ENCODE assay signal across 8 mouse cellular contexts in the genomic region with DNA sequence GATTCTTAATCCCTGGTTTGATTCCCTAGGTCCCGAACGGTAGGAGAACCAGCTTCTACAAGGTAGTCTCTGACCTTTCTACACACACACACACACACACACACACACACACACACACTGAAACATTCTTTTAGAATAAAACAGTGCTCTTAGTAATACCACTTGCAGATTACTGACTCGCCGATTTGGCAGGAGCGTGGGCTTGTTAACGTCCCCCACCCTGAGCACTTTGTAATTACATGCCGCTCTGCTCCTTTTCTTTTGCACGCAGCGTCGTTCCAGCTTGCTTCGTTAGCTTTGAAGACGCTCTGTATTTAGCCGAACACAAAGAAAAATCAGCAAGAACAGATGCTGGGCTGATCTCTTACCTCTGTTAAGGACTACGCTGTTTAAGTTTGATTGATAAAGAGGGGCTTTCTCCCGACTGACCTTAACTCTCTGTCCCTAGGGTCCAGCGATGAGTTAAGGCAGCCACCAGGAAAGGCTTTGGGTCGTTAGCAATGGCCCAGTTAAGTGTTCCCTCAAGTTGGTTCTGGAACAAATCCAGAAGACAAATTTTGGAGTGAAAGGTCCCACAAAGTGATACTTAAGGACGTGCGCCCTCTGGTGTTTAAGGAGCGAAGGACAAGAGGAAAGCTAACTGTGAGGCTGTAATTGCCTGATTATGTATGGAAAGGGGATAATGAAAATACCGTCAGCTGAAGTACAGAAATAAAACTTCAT. TPM values are rescaled to one million over a fixed set of nuclear protein-coding genes. Genes with fewer than 3 reads are reported as not detected.
DNase-seq lines count a peak whose midpoint lies in the region; ATAC-seq and TF ChIP-seq lines count a peak whose summit lies in the region.

No protein-coding gene starts in this region.

- peak overlapping the region; percentile 51 for H3K4me2 ChIP-seq in hindbrain, embryonic 12.5 days (replicated peaks)
- peak overlapping the region; percentile 55 for H3K4me2 ChIP-seq in lung, postnatal 0 days (replicated peaks; ENCODE audit: low read depth, low read length)

- no peaks in the 10 kb centered on the region for H3K36me3 ChIP-seq in hindbrain, embryonic 12.5 days
- H3K36me3 ChIP-seq in lung, postnatal 0 days (ENCODE audit: insufficient read depth, low read length): no peaks in the 10 kb centered on the region

- DNase-seq in Muller cell, postnatal 12 days (ENCODE audit: inconsistent ontology term): peak; percentile 76
- peak; percentile 32 for DNase-seq in cerebellum, adult 8-10 months
- peak; percentile 16 to 90 for DNase-seq in frontal cortex, adult 2 months (ENCODE audit: extremely low spot score in 1 of 2, low spot score in 1 of 2)
- DNase-seq in layer of hippocampus, adult 9-11 months: peak; percentile 54
- DNase-seq in lung, postnatal 0 days (ENCODE audit: low spot score): peak; percentile 91
- peak; percentile 59 for DNase-seq in ovary, postnatal 36 days (ENCODE audit: low spot score)
- DNase-seq in urinary bladder, adult 2 months (ENCODE audit: low spot score): peak; percentile 37

- WGBS in hindbrain, embryonic 12.5 days: 25% methylated on average over 21 of the region's 21 CpGs
- WGBS in lung, postnatal 0 days: 25% methylated on average over 21 of the region's 21 CpGs

- 0 out of 2 replicates have a peak, but pooled peaks have one; percentile 42 for TF ChIP-seq EP300 in lung, postnatal 0 days (IDR thresholded peaks at IDR 0.05)

- H3K4me1 ChIP-seq in hindbrain, embryonic 12.5 days: peaks cover 5% of the 10 kb centered on the region
- H3K4me1 ChIP-seq in lung, postnatal 0 days (ENCODE audit: insufficient read depth, low read depth, low read length): no peaks in the 10 kb centered on the region

- peak; percentile 92 for TF ChIP-seq CTCF in lung, postnatal 0 days (IDR thresholded peaks at IDR 0.05)

- H3K27me3 ChIP-seq in hindbrain, embryonic 12.5 days: no peaks in the 10 kb centered on the region
- H3K27me3 ChIP-seq in lung, postnatal 0 days (replicated peaks; ENCODE audit: insufficient read depth, low read length): no peaks in the 10 kb centered on the region

- peak overlapping the region; percentile 23 for H3K4me3 ChIP-seq in hindbrain, embryonic 12.5 days
- H3K4me3 ChIP-seq in lung, postnatal 0 days (ENCODE audit: low read depth, low read length): peak overlapping the region; percentile 34

- peak; percentile 56; the same call in 1 of the 2 replicates for ATAC-seq in hindbrain, embryonic 12.5 days (ENCODE audit: low FRiP score)
- peak; percentile 76 for ATAC-seq in lung, postnatal 0 days

- H3K27ac ChIP-seq in hindbrain, embryonic 12.5 days: no peak overlapping the region
- H3K27ac ChIP-seq in lung, postnatal 0 days (ENCODE audit: low read length): peak overlapping the region; percentile 74

- H3K9me3 ChIP-seq in hindbrain, embryonic 12.5 days (replicated peaks): no peaks in the 10 kb centered on the region
- no peaks in the 10 kb centered on the region for H3K9me3 ChIP-seq in lung, postnatal 0 days (ENCODE audit: low read length)

- H3K9ac ChIP-seq in hindbrain, embryonic 12.5 days: 0 out of 2 replicates have a peak overlapping the region, but pooled peaks have one; percentile 18
- peak overlapping the region; percentile 48 for H3K9ac ChIP-seq in lung, postnatal 0 days (replicated peaks; ENCODE audit: low read depth)

RNA-seq across cellular contexts. Expression of gene Commd2, which starts 26.1 kb away (rescaled TPM):
- 26.1 and 26.5 TPM in 2 replicates for polyA plus RNA-seq in frontal cortex, adult 2 months (2012; rRNA removed)
- polyA plus RNA-seq in hindbrain, embryonic 12.5 days (2016; fragmentation: Nextera tagmentation; extraction: Ambion mirVana): 81.5 and 85.5 TPM in 2 replicates
- 104 and 116 TPM in 2 replicates for polyA plus RNA-seq in lung, postnatal 0 days (2015; fragmentation: Nextera tagmentation; extraction: Ambion mirVana)
- 37.2 and 44.1 TPM in 2 replicates for polyA plus RNA-seq in urinary bladder, adult 2 months (2012; rRNA removed)

RNA-seq across cellular contexts. Expression of gene Wwtr1, which starts 49.7 kb away (rescaled TPM):
- polyA plus RNA-seq in frontal cortex, adult 2 months (2012; rRNA removed): 13.3 and 14.7 TPM in 2 replicates
- 13.9 and 14.2 TPM in 2 replicates for polyA plus RNA-seq in hindbrain, embryonic 12.5 days (2016; fragmentation: Nextera tagmentation; extraction: Ambion mirVana)
- 53.6 and 56.0 TPM in 2 replicates for polyA plus RNA-seq in lung, postnatal 0 days (2015; fragmentation: Nextera tagmentation; extraction: Ambion mirVana)
- 63.4 and 70.5 TPM in 2 replicates for polyA plus RNA-seq in urinary bladder, adult 2 months (2012; rRNA removed)

Comparison
In these comparisons a context has a peak if more than half of its experiments do, and no peak if none do; other contexts are left out.
1. DNase-seq: peak in every context shown above with its lines; median percentile 91 in lung, postnatal 0 days; 76 in Muller cell, postnatal 12 days; 59 in ovary, postnatal 36 days; 54 in layer of hippocampus, adult 9-11 months; 53 in frontal cortex, adult 2 months; 37 in urinary bladder, adult 2 months; 32 in cerebellum, adult 8-10 months.